Mouse (Mus musculus) right cerebral cortex, postnatal 10 days (tissue): ENCODE measurements around the gene Col4a3.
A peak's percentile ranks its signal among the peaks of the same experiment; 100 is the strongest.

Source experiments
- DNase-seq, 2 experiments: peaks; one replicate each; pipeline ENCODE4 v3.0.0; 2021; ENCODE audit warnings: low spot score in 2 of 2

The Col4a3 gene

GRCm38 (mm10) chr1:82605856-82606255, 19.1 kb downstream of the Col4a3 start:
- no peak for DNase-seq

GRCm38 (mm10) chr1:82608646-82609262, 22.0 kb downstream of the Col4a3 start:
- no peak for DNase-seq

- DNase-seq: no peak
Observed at GRCm38 (mm10) chr1:82612061-82612660, 25.4 kb downstream of the Col4a3 start.

- no peak for DNase-seq
Observed at GRCm38 (mm10) chr1:82618001-82618400, 31.3 kb downstream of the Col4a3 start.

- DNase-seq: no peak
Observed at GRCm38 (mm10) chr1:82618592-82618991, 31.9 kb downstream of the Col4a3 start.

- no peak for DNase-seq
Observed at GRCm38 (mm10) chr1:82619981-82620380, 33.3 kb downstream of the Col4a3 start.

- no peak for DNase-seq
Observed at GRCm38 (mm10) chr1:82624934-82625333, 38.2 kb downstream of the Col4a3 start.

- no peak for DNase-seq
Observed at GRCm38 (mm10) chr1:82625474-82625873, 38.8 kb downstream of the Col4a3 start.

GRCm38 (mm10) chr1:82627652-82628051, 40.9 kb downstream of the Col4a3 start:
- DNase-seq: no peak

- no peak for DNase-seq
Observed at GRCm38 (mm10) chr1:82629495-82629894, 42.8 kb downstream of the Col4a3 start.

- no peak for DNase-seq
Observed at GRCm38 (mm10) chr1:82631169-82631792, 44.6 kb downstream of the Col4a3 start.

GRCm38 (mm10) chr1:82634545-82635253, 48.0 kb downstream of the Col4a3 start:
- peak; percentile 65 to 75 for DNase-seq

GRCm38 (mm10) chr1:82635254-82635620, 48.5 kb downstream of the Col4a3 start:
- no peak for DNase-seq

GRCm38 (mm10) chr1:82636321-82636720, 49.6 kb downstream of the Col4a3 start:
- no peak for DNase-seq

- DNase-seq: no peak
Observed at GRCm38 (mm10) chr1:82637414-82637813, 50.7 kb downstream of the Col4a3 start.

- no peak for DNase-seq
Observed at GRCm38 (mm10) chr1:82638428-82638827, 51.7 kb downstream of the Col4a3 start.

- peak; percentile 78 to 89 for DNase-seq
Observed at GRCm38 (mm10) chr1:82641316-82641987, 54.7 kb downstream of the Col4a3 start.

GRCm38 (mm10) chr1:82647989-82648388, 61.3 kb downstream of the Col4a3 start:
- DNase-seq: no peak

- DNase-seq: no peak
Observed at GRCm38 (mm10) chr1:82650868-82651267, 64.1 kb downstream of the Col4a3 start.

GRCm38 (mm10) chr1:82654046-82654445, 67.3 kb downstream of the Col4a3 start:
- DNase-seq: no peak

- DNase-seq: no peak
Observed at GRCm38 (mm10) chr1:82656452-82656851, 69.7 kb downstream of the Col4a3 start.

GRCm38 (mm10) chr1:82662269-82662668, 75.5 kb downstream of the Col4a3 start:
- no peak for DNase-seq
